Mouse (Mus musculus) neural tube, embryonic 13.5 days (tissue): ENCODE results near the gene Acap3. TPM values are rescaled to one million over a fixed set of nuclear protein-coding genes. Genes with fewer than 3 reads are reported as not detected.

Experiments used
- ATAC-seq: fragments of 200-750 bp; cut with Nextera tagmentation; 2 replicates; pipeline ENCODE4 v1.8.0; 2017; ENCODE audit warnings: low read depth, mild to moderate bottlenecking, moderate TSS enrichment, moderate library complexity
- H3K27ac ChIP-seq: fragments of 300-500 bp; sonication (generic); replicated peaks from 2 replicates; pipeline ENCODE4 v1.5.1; 2015; ENCODE audit warnings: moderate library complexity, mild to moderate bottlenecking, inconsistent platforms
- H3K27me3 ChIP-seq: fragments of 300-500 bp; sonication (generic); 2 replicates; pipeline ENCODE4 v1.6.1; 2015; ENCODE audit warnings: mild to moderate bottlenecking, inconsistent platforms
- H3K36me3 ChIP-seq: fragments of 300-500 bp; sonication (generic); 2 replicates; pipeline ENCODE4 v1.6.1; 2015; ENCODE audit warnings: mild to moderate bottlenecking, inconsistent platforms
- H3K4me1 ChIP-seq: fragments of 300-500 bp; sonication (generic); replicated peaks from 2 replicates; pipeline ENCODE4 v1.6.1; 2015; ENCODE audit warnings: inconsistent platforms
- H3K4me2 ChIP-seq: fragments of 300-500 bp; sonication (generic); 2 replicates; pipeline ENCODE4 v1.6.1; 2015; ENCODE audit warnings: inconsistent platforms, mild to moderate bottlenecking, moderate library complexity
- H3K4me3 ChIP-seq: fragments of 300-500 bp; sonication (generic); 2 replicates; pipeline ENCODE4 v1.5.1; 2015; ENCODE audit warnings: mild to moderate bottlenecking, inconsistent platforms
- H3K9ac ChIP-seq: fragments of 300-500 bp; sonication (generic); 2 replicates; pipeline ENCODE4 v1.6.1; 2015; ENCODE audit warnings: moderate library complexity, mild to moderate bottlenecking, inconsistent platforms
- H3K9me3 ChIP-seq: fragments of 300-500 bp; sonication (generic); 2 replicates; pipeline ENCODE4 v1.6.1; 2016; ENCODE audit warnings: inconsistent platforms
- WGBS: fragments of 180-500 bp; shearing (Covaris S2); methylation state at CpG from one replicate; pipeline ENCODE4 v1.1.7; 2015; 5-methylcytosine and 5-hydroxymethylcytosine counted together
- polyA plus RNA-seq: library from polyadenylated mRNA; unstranded; fragments of >200 nt; fragmentation: Nextera tagmentation; extraction: Ambion mirVana; gene quantifications from 2 replicates; pipeline ENCODE4 v1.2.1, GENCODE M21; 2015

Gene Acap3
- 68.4 and 72.3 TPM in 2 replicates for polyA plus RNA-seq

- no peaks in the 10 kb centered on the region for H3K27me3 ChIP-seq
- H3K9ac ChIP-seq: peak within 1 kb of the TSS; percentile 94
- WGBS: under 1% methylated on average over 52 of the region's 52 CpGs
- peak; percentile 82 for ATAC-seq
- peaks cover 52% of the 10 kb centered on the region for H3K4me1 ChIP-seq
- H3K4me3 ChIP-seq: peak within 1 kb of the TSS; percentile 88
- no peaks in the 10 kb centered on the region for H3K9me3 ChIP-seq
- H3K36me3 ChIP-seq: peaks cover 42% of the 10 kb centered on the region
- H3K4me2 ChIP-seq: peak within 1 kb of the TSS; percentile 99
- H3K27ac ChIP-seq: peak within 1 kb of the TSS; percentile 100
Measured at GRCm38 (mm10) chr4:155891551-155892001, at the start of gene Acap3, which contains the start of gene Pusl1. Gene Acap3 (plus strand): TSS chr4:155891822. Gene Pusl1 (minus strand): TSS chr4:155891781.

GRCm38 (mm10) chr4:155843231-155843630 lies 48.4 kb upstream of the Acap3 start:
- Histone ChIP-seq H3K4me3 (no peak overlapping the region), H3K4me1 (peaks cover 38% of the 10 kb centered on the region), H3K9ac (no peak overlapping the region), H3K4me2 (no peak overlapping the region), H3K27me3 (peaks cover 26% of the 10 kb centered on the region), H3K9me3 (no peaks in the 10 kb centered on the region), H3K36me3 (peaks cover 3% of the 10 kb centered on the region; the same call in 1 of the 2 replicates), H3K27ac (no peak overlapping the region)
- 91% methylated on average over 5 of the region's 5 CpGs for WGBS
- no peak for ATAC-seq

DNA sequence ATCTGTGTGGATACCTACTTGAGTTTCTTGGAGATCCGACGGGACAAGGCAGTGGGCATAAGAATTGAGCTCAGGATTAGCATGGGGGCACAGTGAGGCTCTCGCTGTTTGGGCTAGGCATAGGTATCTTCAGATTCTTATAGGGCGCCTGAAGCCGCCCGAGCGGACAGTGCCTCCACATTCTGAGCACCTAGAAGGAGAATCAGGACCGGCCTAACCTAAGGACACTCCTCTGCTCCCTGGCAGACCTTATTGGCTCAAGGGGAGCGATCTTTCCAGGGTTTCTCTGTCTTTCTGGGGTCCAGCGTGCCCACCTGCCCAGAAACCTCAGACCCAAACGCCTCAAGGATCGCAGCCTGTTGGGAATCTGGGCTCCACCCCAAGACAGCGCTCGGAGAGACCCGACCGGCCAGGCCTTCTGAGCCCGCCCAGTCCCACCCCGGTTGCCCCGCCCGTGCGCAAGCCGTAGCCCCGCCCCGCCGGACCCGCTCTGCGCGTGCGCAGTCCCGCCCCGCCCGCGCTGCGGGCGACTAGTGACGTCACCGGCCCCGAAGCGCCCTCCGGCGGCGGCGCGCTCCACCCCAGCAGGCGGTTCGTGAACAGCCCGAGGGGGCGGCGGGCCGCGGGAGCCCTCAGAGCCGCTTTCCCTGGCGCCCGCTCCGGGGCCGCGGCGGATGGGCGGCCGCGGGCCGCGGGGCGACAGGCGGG lies 44.6 kb upstream of the Acap3 start, which contains the start of gene Dvl1:
TSS of gene Dvl1 (plus strand) at position 532 of the 708 bp plus-strand sequence.
- Histone ChIP-seq H3K36me3 (peaks cover 3% of the 10 kb centered on the region; the same call in 1 of the 2 replicates), H3K27ac (peak within 1 kb of the TSS; percentile 84), H3K4me2 (peak within 1 kb of the TSS; percentile 88), H3K9me3 (no peaks in the 10 kb centered on the region), H3K9ac (peak within 1 kb of the TSS; percentile 88), H3K4me3 (peak within 1 kb of the TSS; percentile 89), H3K27me3 (peaks cover 7% of the 10 kb centered on the region; the same call in 1 of the 2 replicates), H3K4me1 (peaks cover 50% of the 10 kb centered on the region)
- peak; percentile 89 for ATAC-seq
- WGBS: 2% methylated on average over 64 of the region's 65 CpGs

- H3K4me2 ChIP-seq: peak overlapping the region; percentile 88
- H3K36me3 ChIP-seq: no peaks in the 10 kb centered on the region
- peak overlapping the region; percentile 89 for H3K4me3 ChIP-seq
- H3K27ac ChIP-seq: peak overlapping the region; percentile 84
- no peaks in the 10 kb centered on the region for H3K9me3 ChIP-seq
- 1% methylated on average over 69 of the region's 69 CpGs for WGBS
- H3K9ac ChIP-seq: peak overlapping the region; percentile 88
- 0 out of 2 replicates have a peak, but pooled peaks cover 1% of the 10 kb centered on the region for H3K27me3 ChIP-seq
- H3K4me1 ChIP-seq: peaks cover 52% of the 10 kb centered on the region
- ATAC-seq: peak; percentile 64
Measured at GRCm38 (mm10) chr4:155847591-155848352, 43.9 kb upstream of the Acap3 start.

DNA sequence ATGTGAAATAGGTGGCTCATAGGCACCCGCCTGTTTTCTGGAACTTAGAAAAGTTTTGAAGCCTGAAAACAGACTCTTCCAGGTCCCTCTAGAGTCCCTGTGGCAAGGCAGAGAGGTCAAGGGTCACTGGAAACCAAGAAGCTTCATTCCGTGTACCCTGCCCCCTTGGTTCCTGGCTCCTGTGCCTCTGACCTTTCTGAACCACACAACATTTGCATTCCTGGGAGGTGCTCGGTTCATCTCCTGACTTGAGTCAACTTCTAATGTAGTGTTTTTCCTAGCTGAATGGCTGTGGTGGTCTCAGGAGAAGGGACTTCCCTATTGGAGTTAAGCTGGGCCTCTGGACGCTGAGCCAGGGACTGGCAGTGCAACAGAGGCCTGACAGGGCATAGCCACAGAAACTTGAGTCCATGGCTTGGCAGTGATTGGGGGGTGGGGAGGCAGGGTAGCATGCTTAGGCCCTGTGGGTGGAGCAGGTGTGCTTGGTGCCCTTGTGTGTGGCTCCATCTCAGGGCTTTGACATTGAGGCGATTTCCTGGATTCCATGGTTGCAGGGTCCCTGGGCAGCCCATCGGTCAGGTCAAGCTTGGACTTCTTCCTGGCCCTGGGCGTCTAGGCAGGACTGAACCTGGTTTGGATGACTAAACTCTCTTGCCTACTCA lies 43.1 kb upstream of the Acap3 start:
- peak overlapping the region; percentile 88 for H3K4me2 ChIP-seq
- no peaks in the 10 kb centered on the region for H3K9me3 ChIP-seq
- peaks cover 6% of the 10 kb centered on the region for H3K36me3 ChIP-seq
- peak overlapping the region; percentile 89 for H3K4me3 ChIP-seq
- H3K9ac ChIP-seq: peak overlapping the region; percentile 88
- H3K4me1 ChIP-seq: peaks cover 52% of the 10 kb centered on the region
- no peak overlapping the region for H3K27ac ChIP-seq
- H3K27me3 ChIP-seq: no peaks in the 10 kb centered on the region
- no peak for ATAC-seq
- WGBS: 58% methylated on average over 7 of the region's 7 CpGs

- Histone ChIP-seq H3K36me3 (peaks cover 15% of the 10 kb centered on the region), H3K4me3 (no peak overlapping the region), H3K9me3 (no peaks in the 10 kb centered on the region), H3K27ac (no peak overlapping the region), H3K27me3 (no peaks in the 10 kb centered on the region), H3K9ac (no peak overlapping the region), H3K4me2 (peak overlapping the region; percentile 88), H3K4me1 (peaks cover 52% of the 10 kb centered on the region)
- 93% methylated on average over 2 of the region's 2 CpGs for WGBS
- no peak for ATAC-seq
Measured at GRCm38 (mm10) chr4:155849391-155849790, 42.2 kb upstream of the Acap3 start.

- Histone ChIP-seq H3K4me1 (peaks cover 52% of the 10 kb centered on the region), H3K27me3 (no peaks in the 10 kb centered on the region), H3K9me3 (no peaks in the 10 kb centered on the region), H3K4me3 (no peak overlapping the region), H3K27ac (no peak overlapping the region), H3K9ac (no peak overlapping the region), H3K36me3 (peaks cover 20% of the 10 kb centered on the region), H3K4me2 (peak overlapping the region; percentile 88; the same call in 1 of the 2 replicates)
- WGBS: 92% methylated on average over 3 of the region's 3 CpGs
- ATAC-seq: no peak
Measured at GRCm38 (mm10) chr4:155849792-155850451, 41.7 kb upstream of the Acap3 start.

DNA sequence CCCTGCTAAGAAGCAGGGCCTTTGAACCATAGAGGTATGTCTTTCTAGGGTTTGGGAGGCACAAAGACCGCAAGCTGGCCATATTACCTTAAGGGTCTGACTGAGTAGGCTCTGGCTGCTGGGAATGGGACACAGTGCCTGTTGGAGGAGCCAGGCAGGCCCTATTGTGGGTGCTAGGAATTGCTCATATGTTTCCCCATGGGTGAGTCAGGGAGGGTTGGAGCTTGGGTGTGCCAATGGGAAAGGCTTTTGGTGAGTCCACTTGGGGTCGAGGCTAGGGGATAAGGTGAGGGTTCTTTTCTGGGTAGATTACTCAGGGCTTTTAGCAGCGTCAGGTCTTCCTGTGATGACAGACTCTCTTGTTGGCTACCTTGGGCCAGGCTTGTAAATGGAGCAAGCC lies 40.3 kb upstream of the Acap3 start:
- Histone ChIP-seq H3K4me3 (no peak overlapping the region), H3K27me3 (no peaks in the 10 kb centered on the region), H3K4me2 (no peak overlapping the region), H3K4me1 (peaks cover 51% of the 10 kb centered on the region), H3K9me3 (no peaks in the 10 kb centered on the region), H3K27ac (no peak overlapping the region), H3K9ac (no peak overlapping the region), H3K36me3 (peaks cover 34% of the 10 kb centered on the region)
- ATAC-seq: no peak
- WGBS: 90% methylated on average over 3 of the region's 3 CpGs

DNA sequence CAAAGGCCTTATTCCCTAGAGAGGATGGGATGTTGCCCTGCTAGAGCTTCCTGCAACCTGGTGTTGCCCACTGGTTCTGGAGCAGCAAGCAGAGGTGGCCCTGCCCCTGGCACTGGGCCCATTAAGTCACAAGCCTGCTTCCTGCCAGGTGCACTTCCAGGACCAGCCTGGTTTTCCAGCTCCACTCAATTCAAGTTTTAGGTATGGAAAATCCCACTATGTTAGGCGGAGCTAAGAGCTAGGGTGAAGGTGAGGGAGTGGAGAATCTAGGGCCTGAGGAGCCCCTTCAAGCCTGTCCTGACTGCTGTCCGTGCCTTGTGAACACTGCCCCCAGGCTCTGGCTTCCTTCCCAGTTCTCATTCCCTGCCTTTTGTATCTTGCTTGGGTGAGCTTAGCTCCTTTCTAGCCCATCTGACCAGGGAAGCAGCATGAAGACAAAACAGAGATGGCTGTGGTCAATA lies 39.6 kb upstream of the Acap3 start:
- ATAC-seq: no peak
- peaks cover 41% of the 10 kb centered on the region for H3K36me3 ChIP-seq
- no peak overlapping the region for H3K9ac ChIP-seq
- no peak overlapping the region for H3K27ac ChIP-seq
- no peak overlapping the region for H3K4me3 ChIP-seq
- no peaks in the 10 kb centered on the region for H3K27me3 ChIP-seq
- WGBS: 85% methylated on average over 2 of the region's 2 CpGs
- H3K4me2 ChIP-seq: no peak overlapping the region
- H3K4me1 ChIP-seq: peaks cover 46% of the 10 kb centered on the region
- no peaks in the 10 kb centered on the region for H3K9me3 ChIP-seq

DNA sequence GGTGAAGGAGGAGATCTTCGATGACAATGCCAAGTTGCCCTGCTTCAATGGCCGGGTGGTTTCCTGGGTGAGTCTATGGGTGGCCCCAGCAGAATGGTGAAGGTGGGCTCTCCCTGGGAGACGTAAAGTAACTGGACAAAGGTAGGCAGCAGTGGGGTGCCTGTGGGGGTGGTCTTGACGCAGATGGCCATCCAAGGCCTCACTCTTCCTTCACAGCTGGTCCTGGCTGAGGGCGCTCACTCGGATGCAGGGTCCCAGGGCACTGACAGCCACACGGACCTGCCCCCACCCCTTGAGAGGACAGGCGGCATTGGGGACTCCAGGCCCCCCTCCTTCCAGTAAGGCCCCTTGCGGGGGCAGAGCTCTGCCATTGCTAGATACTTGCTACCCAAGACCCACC lies 38.2 kb upstream of the Acap3 start:
- H3K4me2 ChIP-seq: no peak overlapping the region
- H3K9ac ChIP-seq: no peak overlapping the region
- no peak overlapping the region for H3K27ac ChIP-seq
- H3K27me3 ChIP-seq: no peaks in the 10 kb centered on the region
- H3K9me3 ChIP-seq: no peaks in the 10 kb centered on the region
- H3K4me1 ChIP-seq: peaks cover 38% of the 10 kb centered on the region
- H3K4me3 ChIP-seq: no peak overlapping the region
- 90% methylated on average over 9 of the region's 9 CpGs for WGBS
- ATAC-seq: no peak
- peaks cover 55% of the 10 kb centered on the region for H3K36me3 ChIP-seq

GRCm38 (mm10) chr4:155854991-155855390 lies 36.6 kb upstream of the Acap3 start:
- Histone ChIP-seq H3K4me2 (no peak overlapping the region), H3K9ac (no peak overlapping the region), H3K4me3 (no peak overlapping the region), H3K4me1 (peaks cover 23% of the 10 kb centered on the region), H3K36me3 (peaks cover 71% of the 10 kb centered on the region), H3K9me3 (no peaks in the 10 kb centered on the region), H3K27me3 (no peaks in the 10 kb centered on the region), H3K27ac (no peak overlapping the region)
- WGBS: 98% methylated on average over 12 of the region's 12 CpGs
- ATAC-seq: no peak
